Mouse (Mus musculus): ENCODE measurements around the gene Psmc2. TPM values are rescaled to one million over a fixed set of nuclear protein-coding genes. Genes with fewer than 3 reads are reported as not detected.

Psmc2 gene
- total RNA-seq (2022), result 100 to 1,000 TPM; 117 to 131 (median 125) TPM

GRCm38 (mm10) chr5:21785053-21785452, at the start of gene Psmc2, which contains the start of gene Dnajc2:
Gene Psmc2, plus strand, starts transcription at chr5:21785283.
Gene Dnajc2, minus strand, starts transcription at chr5:21785251.
- peak; percentile 82 to 88 for DNase-seq (ENCODE audit: low spot score in 2 of 2)

GRCm38 (mm10) chr5:21735584-21735983, 49.5 kb upstream of the Psmc2 start:
- peak; percentile 26 to 50 for DNase-seq (ENCODE audit: low spot score in 2 of 2)

- no peak for DNase-seq (ENCODE audit: low spot score in 2 of 2)
Observed at GRCm38 (mm10) chr5:21736046-21736445, 49.0 kb upstream of the Psmc2 start.

- peak; percentile 79 to 81 for DNase-seq (ENCODE audit: low spot score in 2 of 2)
Observed at GRCm38 (mm10) chr5:21736956-21737585, 48.0 kb upstream of the Psmc2 start, which contains the start of gene Pmpcb. Gene Pmpcb, plus strand, starts transcription at chr5:21737141.

- no peak for DNase-seq (ENCODE audit: low spot score in 2 of 2)
Observed at GRCm38 (mm10) chr5:21737620-21738019, 47.5 kb upstream of the Psmc2 start.

- no peak for DNase-seq (ENCODE audit: low spot score in 2 of 2)
Observed at GRCm38 (mm10) chr5:21739120-21739519, 46.0 kb upstream of the Psmc2 start.

- DNase-seq (ENCODE audit: low spot score in 2 of 2), result no peak
Observed at GRCm38 (mm10) chr5:21739881-21740280, 45.2 kb upstream of the Psmc2 start.

GRCm38 (mm10) chr5:21743606-21744005, 41.5 kb upstream of the Psmc2 start:
- no peak for DNase-seq (ENCODE audit: low spot score in 2 of 2)

GRCm38 (mm10) chr5:21744651-21745050, 40.4 kb upstream of the Psmc2 start:
- DNase-seq (ENCODE audit: low spot score in 2 of 2), result no peak

- DNase-seq (ENCODE audit: low spot score in 2 of 2), result no peak
Observed at GRCm38 (mm10) chr5:21745966-21746365, 39.1 kb upstream of the Psmc2 start.

- no peak for DNase-seq (ENCODE audit: low spot score in 2 of 2)
Observed at GRCm38 (mm10) chr5:21768506-21768905, 16.6 kb upstream of the Psmc2 start.

GRCm38 (mm10) chr5:21769841-21770240, 15.2 kb upstream of the Psmc2 start:
- no peak for DNase-seq (ENCODE audit: low spot score in 2 of 2)

GRCm38 (mm10) chr5:21776491-21776890, 8.6 kb upstream of the Psmc2 start:
- no peak for DNase-seq (ENCODE audit: low spot score in 2 of 2)

- DNase-seq (ENCODE audit: low spot score in 2 of 2), result no peak
Observed at GRCm38 (mm10) chr5:21784161-21785052, 676 bp upstream of the Psmc2 start.

- no peak for DNase-seq (ENCODE audit: low spot score in 2 of 2)
Observed at GRCm38 (mm10) chr5:21785776-21786175, 693 bp downstream of the Psmc2 start.

GRCm38 (mm10) chr5:21786258-21787185, 1.4 kb downstream of the Psmc2 start:
- DNase-seq (ENCODE audit: low spot score in 2 of 2), result peak; percentile 77 to 83

- no peak for DNase-seq (ENCODE audit: low spot score in 2 of 2)
Observed at GRCm38 (mm10) chr5:21787186-21788105, 2.4 kb downstream of the Psmc2 start.

GRCm38 (mm10) chr5:21789061-21789460, 4.0 kb downstream of the Psmc2 start:
- DNase-seq (ENCODE audit: low spot score in 2 of 2), result no peak

- DNase-seq (ENCODE audit: low spot score in 2 of 2), result no peak
Observed at GRCm38 (mm10) chr5:21792166-21792565, 7.1 kb downstream of the Psmc2 start.

GRCm38 (mm10) chr5:21802907-21803306, 17.8 kb downstream of the Psmc2 start:
- DNase-seq (ENCODE audit: low spot score in 2 of 2), result no peak
